Mouse (Mus musculus) hindbrain, embryonic 16.5 days (tissue): ENCODE results near the gene Wnt2. TPM values are rescaled to one million over a fixed set of nuclear protein-coding genes. Genes with fewer than 3 reads are reported as not detected.
A peak's percentile ranks its signal among the peaks of the same experiment; 100 is the strongest.

Experiments
- ATAC-seq: fragments of 200-750 bp; cut with Nextera tagmentation; 2 replicates; pipeline ENCODE4 v1.8.0; 2017; ENCODE audit warnings: moderate TSS enrichment, moderate library complexity
- H3K27ac ChIP-seq: fragments of 300-500 bp; sonication (generic); 2 replicates; pipeline ENCODE4 v1.5.1; 2014; ENCODE audit warnings: low read depth, mild to moderate bottlenecking, control low read depth, low read length, moderate library complexity
- H3K27me3 ChIP-seq: fragments of 300-500 bp; sonication (generic); replicated peaks from 2 replicates; pipeline ENCODE4 v1.6.1; 2014; ENCODE audit warnings: low read length; ENCODE audit not compliant: control insufficient read depth, insufficient read depth
- H3K36me3 ChIP-seq: fragments of 300-500 bp; sonication (generic); 2 replicates; pipeline ENCODE4 v1.6.1; 2014; ENCODE audit warnings: mild to moderate bottlenecking, low read length, moderate library complexity, mixed read lengths; ENCODE audit not compliant: control insufficient read depth, insufficient read depth
- H3K4me1 ChIP-seq: fragments of 300-500 bp; sonication (generic); 2 replicates; pipeline ENCODE4 v1.6.1; 2014; ENCODE audit warnings: low read depth, low read length; ENCODE audit not compliant: control insufficient read depth, insufficient read depth
- H3K4me2 ChIP-seq: fragments of 300-500 bp; sonication (generic); 2 replicates; pipeline ENCODE4 v1.6.1; 2014; ENCODE audit warnings: mild to moderate bottlenecking, low read length, control low read depth, moderate library complexity
- H3K4me3 ChIP-seq: fragments of 300-500 bp; sonication (generic); 2 replicates; pipeline ENCODE4 v1.5.1; 2014; ENCODE audit warnings: mild to moderate bottlenecking, low read length, control low read depth, moderate library complexity
- H3K9ac ChIP-seq: fragments of 300-500 bp; sonication (generic); 2 replicates; pipeline ENCODE4 v1.6.1; 2014; ENCODE audit warnings: low read depth, mild to moderate bottlenecking, control low read depth, low read length, moderate library complexity
- H3K9me3 ChIP-seq: fragments of 300-500 bp; sonication (generic); 2 replicates; pipeline ENCODE4 v1.6.1; 2014; ENCODE audit warnings: mild to moderate bottlenecking, low read length, moderate library complexity; ENCODE audit not compliant: control insufficient read depth
- WGBS: fragments of 180-500 bp; shearing (Covaris S2); extraction: QIAGEN DNeasy Blood & Tissue Kit; methylation state at CpG from one replicate; pipeline ENCODE4 v1.1.7; 2014; 5-methylcytosine and 5-hydroxymethylcytosine counted together
- polyA plus RNA-seq: library from polyadenylated mRNA; unstranded; fragments of >200 nt; fragmentation: Nextera tagmentation; extraction: Ambion mirVana; gene quantifications from 2 replicates; pipeline ENCODE4 v1.2.1, GENCODE M21; 2015

Gene Wnt2
- polyA plus RNA-seq, 1 experiment from 2014 or later, result 0.36 TPM

- peak; percentile 77 for ATAC-seq
- Histone ChIP-seq H3K9ac (peak overlapping the region; percentile 57), H3K27ac (no peak overlapping the region), H3K4me2 (peak overlapping the region; percentile 99), H3K27me3 (peaks cover 22% of the 10 kb centered on the region), H3K4me3 (peak overlapping the region; percentile 63), H3K36me3 (no peaks in the 10 kb centered on the region), H3K4me1 (peaks cover 18% of the 10 kb centered on the region), H3K9me3 (no peaks in the 10 kb centered on the region)
- WGBS, result 0% methylated on average over 27 of the region's 29 CpGs
Measured at GRCm38 (mm10) chr6:18031509-18032010, 1.2 kb upstream of the Wnt2 start.

- ATAC-seq, result peak; percentile 21; the same call in 1 of the 2 replicates
- H3K36me3 ChIP-seq, result no peaks in the 10 kb centered on the region
- peak overlapping the region; percentile 63 for H3K4me3 ChIP-seq
- H3K27ac ChIP-seq, result no peak overlapping the region
- H3K4me1 ChIP-seq, result peaks cover 18% of the 10 kb centered on the region
- H3K9ac ChIP-seq, result peak overlapping the region; percentile 57
- peaks cover 22% of the 10 kb centered on the region for H3K27me3 ChIP-seq
- H3K9me3 ChIP-seq, result no peaks in the 10 kb centered on the region
- peak overlapping the region; percentile 99 for H3K4me2 ChIP-seq
- 9% methylated on average over 12 of the region's 12 CpGs for WGBS
Measured at GRCm38 (mm10) chr6:18030868-18031508, 603 bp upstream of the Wnt2 start.

DNA sequence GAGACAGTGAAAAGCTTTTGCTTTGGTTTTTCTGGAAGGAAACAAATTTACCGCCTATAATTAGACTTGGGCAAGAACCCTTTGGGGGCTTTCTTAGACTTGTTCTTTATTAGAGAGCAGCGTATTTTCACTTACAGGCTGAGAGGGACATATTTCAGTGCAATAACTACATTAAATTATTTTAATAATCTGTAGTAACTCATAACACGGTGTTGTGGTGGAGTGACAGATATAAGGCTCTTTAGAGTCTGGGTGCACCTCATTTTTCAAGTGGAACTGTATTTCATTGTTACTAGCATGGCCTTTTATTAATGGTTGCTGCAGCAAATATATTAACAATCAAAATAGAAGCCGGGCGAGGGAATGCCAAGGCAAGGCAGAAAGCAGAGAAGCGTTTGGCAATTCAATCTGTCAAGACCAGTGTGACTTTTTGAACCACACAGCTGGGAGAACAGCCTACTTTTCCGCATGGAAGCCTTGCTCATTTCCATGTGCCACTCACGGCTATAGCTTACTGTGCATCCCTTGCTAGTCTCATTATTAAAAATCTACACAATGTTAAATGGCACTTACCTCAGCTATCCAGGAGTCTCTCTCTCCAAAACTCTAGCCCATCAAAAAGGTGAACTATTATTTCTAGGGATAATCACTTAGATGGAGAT lies 6.1 kb downstream of the Wnt2 start:
- 61% methylated on average over 8 of the region's 8 CpGs for WGBS
- Histone ChIP-seq H3K9ac (no peak overlapping the region), H3K27ac (no peak overlapping the region), H3K4me1 (no peaks in the 10 kb centered on the region), H3K36me3 (no peaks in the 10 kb centered on the region), H3K4me2 (no peak overlapping the region), H3K9me3 (no peaks in the 10 kb centered on the region), H3K27me3 (peaks cover 5% of the 10 kb centered on the region; the same call in 1 of the 2 replicates), H3K4me3 (no peak overlapping the region)
- ATAC-seq, result no peak

- Histone ChIP-seq H3K4me3 (no peak overlapping the region), H3K27ac (no peak overlapping the region), H3K9me3 (no peaks in the 10 kb centered on the region), H3K9ac (no peak overlapping the region), H3K4me2 (no peak overlapping the region), H3K27me3 (no peaks in the 10 kb centered on the region), H3K4me1 (no peaks in the 10 kb centered on the region), H3K36me3 (no peaks in the 10 kb centered on the region)
- 85% methylated on average over 7 of the region's 7 CpGs for WGBS
- ATAC-seq, result no peak
Measured at GRCm38 (mm10) chr6:18013346-18013745, 17.0 kb downstream of the Wnt2 start.

- H3K4me3 ChIP-seq, result no peak overlapping the region
- no peak for ATAC-seq
- H3K27me3 ChIP-seq, result no peaks in the 10 kb centered on the region
- 84% methylated on average over 3 of the region's 3 CpGs for WGBS
- no peaks in the 10 kb centered on the region for H3K36me3 ChIP-seq
- no peak overlapping the region for H3K9ac ChIP-seq
- H3K4me1 ChIP-seq, result no peaks in the 10 kb centered on the region
- no peak overlapping the region for H3K4me2 ChIP-seq
- no peaks in the 10 kb centered on the region for H3K9me3 ChIP-seq
- H3K27ac ChIP-seq, result no peak overlapping the region
Measured at GRCm38 (mm10) chr6:18007356-18007755, 23.0 kb downstream of the Wnt2 start.

DNA sequence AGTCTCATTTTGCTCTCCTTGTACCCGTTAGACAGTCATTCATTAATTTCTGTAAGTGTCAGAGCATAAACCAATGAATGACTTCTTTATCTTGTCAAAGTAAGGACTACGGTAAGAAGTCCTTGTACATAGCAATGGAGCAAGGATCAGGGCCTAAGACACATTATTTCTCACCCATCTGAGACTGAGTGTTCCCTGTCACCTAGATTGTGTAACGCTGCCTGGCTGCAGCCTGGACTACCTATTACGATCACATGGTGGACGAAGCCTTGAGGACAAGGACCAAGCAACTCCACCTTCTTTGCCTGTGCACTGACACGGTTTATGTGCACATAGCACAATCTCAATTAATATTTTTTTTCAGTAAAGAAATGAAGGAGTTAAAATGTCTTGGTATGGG lies 28.3 kb downstream of the Wnt2 start:
- no peak for ATAC-seq
- H3K9me3 ChIP-seq, result no peaks in the 10 kb centered on the region
- H3K27ac ChIP-seq, result no peak overlapping the region
- H3K4me3 ChIP-seq, result no peak overlapping the region
- no peak overlapping the region for H3K4me2 ChIP-seq
- 91% methylated on average over 6 of the region's 6 CpGs for WGBS
- no peaks in the 10 kb centered on the region for H3K36me3 ChIP-seq
- H3K9ac ChIP-seq, result no peak overlapping the region
- no peaks in the 10 kb centered on the region for H3K4me1 ChIP-seq
- no peaks in the 10 kb centered on the region for H3K27me3 ChIP-seq

GRCm38 (mm10) chr6:17998497-17998896 lies 31.9 kb downstream of the Wnt2 start:
- Histone ChIP-seq H3K4me2 (no peak overlapping the region), H3K4me3 (no peak overlapping the region), H3K27ac (no peak overlapping the region), H3K27me3 (no peaks in the 10 kb centered on the region), H3K4me1 (no peaks in the 10 kb centered on the region), H3K36me3 (no peaks in the 10 kb centered on the region), H3K9ac (no peak overlapping the region), H3K9me3 (no peaks in the 10 kb centered on the region)
- no peak for ATAC-seq
- WGBS, result 82% methylated on average over 4 of the region's 4 CpGs

DNA sequence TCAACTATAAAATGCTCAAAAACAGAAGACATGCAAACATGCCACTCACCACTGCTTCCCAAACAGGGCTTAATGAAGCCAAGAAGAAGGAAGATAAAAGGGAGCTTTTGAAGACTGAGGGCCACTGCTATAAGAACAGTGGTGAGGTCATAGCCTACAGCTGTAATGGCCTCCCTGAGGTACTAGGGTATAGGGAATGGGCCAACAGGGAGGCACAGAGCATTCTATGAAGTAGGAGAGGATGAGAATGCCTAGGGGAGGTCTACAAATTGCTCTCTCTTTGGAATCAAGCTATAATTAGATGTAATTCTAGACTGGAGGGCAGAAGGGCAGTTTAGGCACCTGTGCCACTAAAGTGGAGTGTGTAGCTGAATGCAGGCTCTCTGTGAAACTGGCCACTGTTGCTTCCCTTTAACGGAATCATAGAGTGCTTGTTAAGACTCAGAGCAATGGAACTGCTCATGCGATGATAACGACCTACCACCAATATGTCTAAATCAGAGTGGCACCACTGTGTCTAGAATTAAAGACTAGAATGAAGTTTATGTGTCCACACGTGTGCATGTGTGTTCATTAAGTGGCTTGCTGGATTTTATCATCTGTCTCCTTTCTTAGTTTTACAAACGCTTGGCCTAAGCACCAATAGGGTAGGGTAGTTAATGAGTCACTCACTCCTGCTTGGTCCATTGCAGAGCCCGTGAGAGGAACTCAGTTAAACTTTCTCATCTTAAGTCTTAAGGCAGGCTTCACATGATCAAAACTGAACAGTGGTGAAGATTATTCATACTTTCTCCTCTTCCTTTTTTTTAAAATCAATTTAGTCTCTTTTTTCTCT lies 35.2 kb downstream of the Wnt2 start:
- no peaks in the 10 kb centered on the region for H3K9me3 ChIP-seq
- ATAC-seq, result no peak
- H3K9ac ChIP-seq, result no peak overlapping the region
- H3K27ac ChIP-seq, result no peak overlapping the region
- no peaks in the 10 kb centered on the region for H3K36me3 ChIP-seq
- H3K4me3 ChIP-seq, result no peak overlapping the region
- H3K4me2 ChIP-seq, result no peak overlapping the region
- WGBS, result 58% methylated on average over 6 of the region's 6 CpGs
- no peaks in the 10 kb centered on the region for H3K27me3 ChIP-seq
- no peaks in the 10 kb centered on the region for H3K4me1 ChIP-seq

DNA sequence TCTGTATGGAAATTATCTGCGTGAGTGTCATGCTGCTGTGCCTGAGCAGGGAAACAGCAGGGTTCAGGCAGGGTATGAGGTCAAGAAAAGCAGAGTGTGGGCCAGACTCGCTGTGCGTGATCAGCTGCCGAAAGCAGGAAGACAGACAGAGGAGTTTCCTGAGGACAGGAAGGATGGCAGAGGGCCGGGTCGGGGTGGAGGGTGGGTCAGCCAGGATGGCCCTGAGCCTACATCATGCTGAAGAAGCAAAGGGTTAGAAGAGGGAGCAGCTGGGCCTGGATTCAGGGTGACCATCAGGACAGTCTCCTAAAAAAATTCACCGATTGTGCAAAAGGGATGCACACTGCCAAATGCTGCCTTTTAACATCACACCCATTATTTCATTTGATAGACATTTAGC lies 38.8 kb downstream of the Wnt2 start:
- no peak overlapping the region for H3K4me2 ChIP-seq
- no peaks in the 10 kb centered on the region for H3K9me3 ChIP-seq
- no peak overlapping the region for H3K4me3 ChIP-seq
- 61% methylated on average over 7 of the region's 7 CpGs for WGBS
- no peak overlapping the region for H3K27ac ChIP-seq
- no peaks in the 10 kb centered on the region for H3K27me3 ChIP-seq
- ATAC-seq, result no peak
- H3K4me1 ChIP-seq, result no peaks in the 10 kb centered on the region
- no peaks in the 10 kb centered on the region for H3K36me3 ChIP-seq
- H3K9ac ChIP-seq, result no peak overlapping the region
